Mouse (Mus musculus) stomach, postnatal 0 days (tissue): Measurements from ENCODE around the gene Gm15013. TPM values are rescaled to one million over a fixed set of nuclear protein-coding genes. Genes with fewer than 3 reads are reported as not detected.
"Not testable (repeated sequence)": the region's sequence is repeated elsewhere in the genome, so short reads cannot be mapped to it uniquely, and the experiment has no call there.

Source experiments
- ATAC-seq: fragments of 200-750 bp; cut with Nextera tagmentation; 2 replicates; pipeline ENCODE4 v1.8.0; 2017; ENCODE audit not compliant: low FRiP score, low TSS enrichment
- DNase-seq: peaks from one replicate; pipeline ENCODE4 v3.0.0-alpha.2; 2016; ENCODE audit warnings: low spot score
- H3K27ac ChIP-seq: fragments of 300-500 bp; sonication (generic); replicated peaks from 2 replicates; pipeline ENCODE4 v1.5.1; 2014; ENCODE audit warnings: mild to moderate bottlenecking, control low read depth
- H3K27me3 ChIP-seq: fragments of 300-500 bp; sonication (generic); 2 replicates; pipeline ENCODE4 v1.6.1; 2014; ENCODE audit warnings: low read length; ENCODE audit not compliant: control insufficient read depth, insufficient read depth
- H3K36me3 ChIP-seq: fragments of 300-500 bp; sonication (generic); 2 replicates; pipeline ENCODE4 v1.6.1; 2014; ENCODE audit warnings: low read length, mixed read lengths; ENCODE audit not compliant: control insufficient read depth, insufficient read depth
- H3K4me1 ChIP-seq: fragments of 300-500 bp; sonication (generic); replicated peaks from 2 replicates; pipeline ENCODE4 v1.6.1; 2014; ENCODE audit warnings: antibody characterized with exemption; ENCODE audit not compliant: control insufficient read depth, insufficient read depth
- H3K4me2 ChIP-seq: fragments of 300-500 bp; sonication (generic); replicated peaks from 2 replicates; pipeline ENCODE4 v1.6.1; 2014; ENCODE audit warnings: low read depth, mild to moderate bottlenecking, control low read depth, moderate library complexity
- H3K4me3 ChIP-seq: fragments of 300-500 bp; sonication (generic); 2 replicates; pipeline ENCODE4 v1.5.1; 2014; ENCODE audit warnings: low read depth, low read length, control low read depth
- H3K9ac ChIP-seq: fragments of 300-500 bp; sonication (generic); 2 replicates; pipeline ENCODE4 v1.6.1; 2014; ENCODE audit warnings: mild to moderate bottlenecking, low read length, control low read depth, mixed read lengths
- H3K9me3 ChIP-seq: fragments of 300-500 bp; sonication (generic); 2 replicates; pipeline ENCODE4 v1.6.1; 2016; ENCODE audit warnings: low read length; ENCODE audit not compliant: control insufficient read depth
- CTCF ChIP-seq: IDR thresholded peaks from 2 replicates; pipeline ENCODE4 v1.5.1; 2016; ENCODE audit warnings: antibody characterized with exemption, low read depth, mild to moderate bottlenecking, moderate library complexity
- EP300 ChIP-seq: optimal IDR thresholded peaks from 2 replicates; pipeline ENCODE3; 2016; ENCODE audit warnings: antibody characterized with exemption
- WGBS: fragments of 180-500 bp; shearing (Covaris S2); extraction: QIAGEN DNeasy Blood & Tissue Kit; methylation state at CpG from one replicate; pipeline ENCODE4 v1.1.7; 2014; 5-methylcytosine and 5-hydroxymethylcytosine counted together
- polyA plus RNA-seq: library from polyadenylated mRNA; unstranded; fragments of >200 nt; fragmentation: Nextera tagmentation; extraction: Ambion mirVana; gene quantifications from 2 replicates; pipeline ENCODE4 v1.2.1, GENCODE M21; 2015

The Gm15013 gene
- polyA plus RNA-seq, result 0.25 and 0.38 TPM in 2 replicates

DNA sequence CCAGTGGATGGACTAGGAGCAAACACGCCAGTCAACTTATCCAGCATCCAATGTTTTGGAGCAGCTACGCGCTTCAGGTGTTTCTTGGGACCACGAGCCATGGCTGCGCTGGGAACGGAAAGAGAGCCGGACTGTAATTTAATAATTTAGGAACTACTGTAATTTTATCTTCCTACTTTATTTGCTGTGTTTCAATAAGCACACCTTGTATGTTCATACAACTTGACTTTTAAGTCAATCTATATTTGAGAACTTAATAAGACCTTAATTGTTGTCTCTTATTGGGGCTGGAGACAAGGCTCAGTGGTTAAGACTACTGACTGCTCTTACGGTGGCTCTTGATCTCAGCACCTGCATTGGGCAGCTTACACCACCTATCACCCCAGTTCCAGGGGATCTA is at the start of gene Gm15013:
Gm15013 (minus strand) TSS at position 101 of the 400 bp plus-strand sequence.
- no peak within 1 kb of the TSS for H3K4me3 ChIP-seq
- WGBS, result 95% methylated on average over 8 of the region's 8 CpGs
- no peaks in the 10 kb centered on the region for H3K4me1 ChIP-seq
- H3K4me2 ChIP-seq, result no peak within 1 kb of the TSS
- no peak within 1 kb of the TSS for H3K9ac ChIP-seq
- ATAC-seq, result no peak
- TF ChIP-seq EP300 (no peak), CTCF (no peak)
- H3K27me3 ChIP-seq, result no peaks in the 10 kb centered on the region
- DNase-seq, result no peak
- no peaks in the 10 kb centered on the region for H3K9me3 ChIP-seq
- no peaks in the 10 kb centered on the region for H3K36me3 ChIP-seq
- no peak within 1 kb of the TSS for H3K27ac ChIP-seq

DNA sequence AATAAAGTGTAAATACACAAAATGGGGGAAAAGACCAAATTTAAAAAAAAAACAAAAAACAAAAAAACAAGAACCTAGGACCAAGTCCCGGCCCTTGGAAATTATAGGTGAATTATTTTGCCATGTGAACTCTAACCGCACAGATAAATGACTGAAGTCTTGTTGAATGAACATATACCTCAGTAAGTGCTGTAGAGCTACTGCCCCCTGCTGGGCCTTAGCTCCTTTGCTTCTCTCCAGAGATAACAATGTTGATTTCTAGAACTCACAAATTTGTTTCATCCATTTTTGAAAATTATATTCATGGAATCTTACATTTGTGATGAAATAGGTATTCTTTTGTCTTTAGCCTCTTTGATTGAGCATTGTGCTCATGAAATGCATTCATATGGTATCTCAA is 48.3 kb upstream of the Gm15013 start:
- Histone ChIP-seq H3K9me3 (no peaks in the 10 kb centered on the region), H3K36me3 (no peaks in the 10 kb centered on the region), H3K27me3 (no peaks in the 10 kb centered on the region), H3K4me2 (no peak overlapping the region), H3K9ac (no peak overlapping the region), H3K27ac (no peak overlapping the region), H3K4me1 (no peaks in the 10 kb centered on the region), H3K4me3 (no peak overlapping the region)
- no peak for ATAC-seq
- peak; percentile 30 for DNase-seq
- TF ChIP-seq CTCF, result peak; percentile 70
- TF ChIP-seq EP300, result no peak
- 77% methylated on average over 2 of the region's 2 CpGs for WGBS

DNA sequence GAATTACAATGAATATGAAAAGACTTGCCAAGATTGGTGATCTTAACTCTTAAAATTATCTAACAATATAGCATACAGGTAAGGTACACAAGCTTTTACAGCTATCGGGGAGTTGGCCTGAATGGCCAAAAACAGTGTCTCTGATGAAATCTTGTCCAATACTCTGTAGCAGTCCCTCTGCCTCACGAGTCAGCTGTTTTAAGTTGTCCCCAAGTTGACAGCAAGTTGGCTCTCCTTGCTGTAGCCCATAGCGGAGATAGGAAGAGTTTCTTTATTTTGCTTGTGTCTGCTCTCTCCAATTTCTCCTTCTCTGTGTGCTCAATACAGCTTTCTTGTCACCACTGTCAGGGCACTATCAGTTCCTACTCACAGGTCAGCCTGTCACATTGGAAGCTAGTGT is 44.4 kb upstream of the Gm15013 start:
- not testable (repeated sequence) for H3K4me3 ChIP-seq, ATAC-seq, H3K4me2 ChIP-seq, H3K4me1 ChIP-seq, H3K27me3 ChIP-seq, H3K9ac ChIP-seq, DNase-seq, H3K9me3 ChIP-seq, H3K27ac ChIP-seq, H3K36me3 ChIP-seq
- WGBS, result 70% methylated on average over 3 of the region's 3 CpGs

DNA sequence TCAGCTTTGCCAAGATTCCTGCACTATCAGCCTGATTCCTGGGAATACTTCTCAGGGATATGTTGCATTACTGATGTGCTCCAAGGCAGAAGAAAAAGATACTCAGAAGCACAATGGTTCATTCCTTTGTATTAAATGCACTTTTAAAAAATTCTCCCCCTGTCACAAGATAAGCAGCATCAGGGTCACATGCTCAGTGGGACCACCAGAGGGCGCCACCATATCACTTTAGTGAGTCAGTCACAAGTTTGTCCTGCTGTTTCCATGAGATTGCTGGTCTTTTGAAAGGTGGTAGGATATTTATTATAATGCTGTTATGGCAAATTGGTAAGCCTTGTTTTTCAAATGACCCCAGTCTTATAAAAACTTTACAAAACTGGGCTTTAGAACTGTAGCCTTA is 37.6 kb upstream of the Gm15013 start:
- Histone ChIP-seq H3K9ac (no peak overlapping the region), H3K9me3 (no peaks in the 10 kb centered on the region), H3K4me2 (no peak overlapping the region), H3K27ac (no peak overlapping the region), H3K4me3 (no peak overlapping the region), H3K27me3 (no peaks in the 10 kb centered on the region), H3K4me1 (no peaks in the 10 kb centered on the region), H3K36me3 (no peaks in the 10 kb centered on the region)
- DNase-seq (peak; percentile 53), ATAC-seq (no peak)
- 0% methylated on average over 1 of the region's 1 CpGs for WGBS
- TF ChIP-seq CTCF (peak; percentile 76), EP300 (no peak)

DNA sequence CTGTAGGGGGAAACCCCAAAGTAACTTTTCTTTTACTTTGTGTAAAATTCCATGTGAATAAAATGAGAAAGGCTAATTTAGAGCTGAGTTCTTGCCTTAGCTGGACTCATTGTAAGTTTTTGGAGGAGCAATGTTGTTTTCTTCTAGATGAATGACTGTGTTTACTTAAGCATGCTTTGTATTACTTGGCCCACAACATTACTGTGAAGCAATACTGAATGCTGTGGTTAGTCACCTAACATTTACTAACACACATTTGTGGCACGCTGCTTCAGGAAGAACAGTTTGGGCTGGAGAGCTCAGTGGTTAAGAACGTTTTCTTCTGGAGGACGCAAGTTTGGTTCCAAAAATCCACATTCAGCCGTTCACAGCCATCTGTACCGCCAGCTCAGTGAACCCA is 22.8 kb upstream of the Gm15013 start:
- Histone ChIP-seq H3K36me3 (no peaks in the 10 kb centered on the region), H3K9me3 (no peaks in the 10 kb centered on the region), H3K27ac (no peak overlapping the region), H3K27me3 (no peaks in the 10 kb centered on the region), H3K4me1 (no peaks in the 10 kb centered on the region), H3K9ac (no peak overlapping the region), H3K4me2 (no peak overlapping the region), H3K4me3 (no peak overlapping the region)
- no peak for ATAC-seq
- DNase-seq, result no peak
- WGBS, result 86% methylated on average over 5 of the region's 5 CpGs
- no peak for TF ChIP-seq EP300
- no peak for TF ChIP-seq CTCF

DNA sequence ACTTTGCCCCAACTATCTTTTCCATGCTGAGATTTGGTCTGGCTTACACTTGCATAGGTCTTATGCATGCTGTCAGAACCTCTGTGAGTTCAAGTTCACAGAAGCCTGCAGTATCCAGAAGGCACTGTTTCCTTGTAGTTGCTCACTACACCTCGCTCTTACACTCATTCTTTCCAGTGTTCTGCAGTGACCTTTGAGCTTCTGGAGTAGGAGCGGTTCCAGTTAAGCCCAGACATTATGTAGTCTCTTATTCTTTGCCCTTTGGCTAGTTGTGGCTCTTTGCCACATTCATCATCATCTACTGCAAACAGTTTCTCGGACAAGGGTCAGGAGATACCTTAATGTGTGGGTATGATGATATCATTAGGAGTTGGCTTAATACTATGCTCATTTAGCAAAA is 16.3 kb upstream of the Gm15013 start:
- H3K9me3 ChIP-seq, result no peaks in the 10 kb centered on the region
- no peaks in the 10 kb centered on the region for H3K36me3 ChIP-seq
- no peaks in the 10 kb centered on the region for H3K4me1 ChIP-seq
- TF ChIP-seq CTCF (no peak), EP300 (no peak)
- WGBS, result 80% methylated on average over 3 of the region's 3 CpGs
- no peak overlapping the region for H3K27ac ChIP-seq
- DNase-seq (peak; percentile 16), ATAC-seq (peak; percentile 93)
- H3K27me3 ChIP-seq, result no peaks in the 10 kb centered on the region
- no peak overlapping the region for H3K4me2 ChIP-seq
- no peak overlapping the region for H3K9ac ChIP-seq
- no peak overlapping the region for H3K4me3 ChIP-seq
